Mouse (Mus musculus) kidney, postnatal 10 days (tissue): ENCODE measurements around the gene Olfml2b.

Experiments
- DNase-seq: peaks from one replicate; pipeline ENCODE4 v3.0.0; 2021; ENCODE audit warnings: mixed read lengths

The Olfml2b gene

DNA sequence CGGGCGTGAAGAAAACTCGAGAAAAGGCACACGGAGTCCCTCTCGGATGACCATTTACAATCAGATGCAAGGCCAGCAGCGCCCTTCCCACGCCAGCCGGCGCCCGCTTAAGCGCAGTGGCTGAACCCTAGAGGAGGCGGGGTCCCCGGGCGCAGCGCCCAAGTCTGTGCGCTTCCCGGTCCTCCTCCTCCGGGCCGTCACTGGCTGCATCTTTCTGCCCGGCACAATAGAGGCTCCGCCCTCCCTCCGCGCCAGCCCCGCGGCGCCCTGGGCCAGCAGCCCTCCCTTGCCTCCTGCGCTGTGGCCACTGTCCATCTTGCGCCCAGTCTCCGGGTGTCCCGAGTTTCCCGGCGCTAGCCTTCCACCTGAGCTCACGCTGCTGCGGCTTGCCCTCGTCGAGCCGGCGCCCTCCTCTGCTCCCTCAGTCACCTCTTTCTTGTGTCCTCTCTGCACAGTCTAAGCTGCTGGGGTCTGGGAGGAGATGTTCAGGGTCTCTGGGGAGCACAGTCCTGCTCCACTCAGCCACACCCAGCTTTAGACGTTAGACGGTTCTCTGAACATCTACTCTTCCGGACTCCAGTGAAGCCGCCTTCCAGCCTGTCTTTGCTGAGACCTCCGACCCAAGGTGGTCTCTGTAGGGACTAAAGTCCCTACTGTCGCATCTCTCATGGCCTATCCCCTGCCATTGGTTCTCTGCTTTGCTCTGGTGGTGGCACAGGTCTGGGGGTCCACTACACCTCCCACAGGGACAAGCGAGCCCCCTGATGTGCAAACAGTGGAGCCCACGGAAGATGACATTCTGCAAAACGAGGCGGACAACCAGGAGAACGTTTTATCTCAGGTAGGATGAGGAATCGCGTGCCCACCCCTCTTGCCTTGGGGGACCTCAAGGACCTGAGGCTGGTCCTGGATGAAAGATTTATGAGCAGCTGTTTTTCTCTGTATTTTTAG is at the start of gene Olfml2b:
Olfml2b (plus strand) TSS at position 278 of the 951 bp plus-strand sequence.
- DNase-seq = peak; percentile 92

DNA sequence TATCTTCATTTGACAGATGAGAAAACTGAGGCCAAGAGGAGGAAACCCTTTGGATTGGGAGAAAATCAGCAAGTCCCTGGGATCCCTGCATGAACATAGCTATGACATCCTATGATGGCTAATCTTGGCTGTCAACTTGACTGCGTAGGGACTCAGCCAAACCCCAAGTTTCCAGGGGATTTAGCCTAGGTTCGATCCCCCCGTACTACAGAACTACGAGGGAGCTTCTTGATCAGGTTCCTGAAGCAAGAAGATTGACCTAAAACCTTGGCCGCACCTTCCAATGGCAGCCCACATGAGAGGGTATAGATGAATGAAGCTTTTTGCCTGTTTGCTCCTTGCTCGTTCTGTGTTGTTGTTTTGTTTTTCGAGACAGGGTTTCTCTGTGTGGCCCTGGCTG is 49.8 kb upstream of the Olfml2b start:
- DNase-seq = no peak

DNA sequence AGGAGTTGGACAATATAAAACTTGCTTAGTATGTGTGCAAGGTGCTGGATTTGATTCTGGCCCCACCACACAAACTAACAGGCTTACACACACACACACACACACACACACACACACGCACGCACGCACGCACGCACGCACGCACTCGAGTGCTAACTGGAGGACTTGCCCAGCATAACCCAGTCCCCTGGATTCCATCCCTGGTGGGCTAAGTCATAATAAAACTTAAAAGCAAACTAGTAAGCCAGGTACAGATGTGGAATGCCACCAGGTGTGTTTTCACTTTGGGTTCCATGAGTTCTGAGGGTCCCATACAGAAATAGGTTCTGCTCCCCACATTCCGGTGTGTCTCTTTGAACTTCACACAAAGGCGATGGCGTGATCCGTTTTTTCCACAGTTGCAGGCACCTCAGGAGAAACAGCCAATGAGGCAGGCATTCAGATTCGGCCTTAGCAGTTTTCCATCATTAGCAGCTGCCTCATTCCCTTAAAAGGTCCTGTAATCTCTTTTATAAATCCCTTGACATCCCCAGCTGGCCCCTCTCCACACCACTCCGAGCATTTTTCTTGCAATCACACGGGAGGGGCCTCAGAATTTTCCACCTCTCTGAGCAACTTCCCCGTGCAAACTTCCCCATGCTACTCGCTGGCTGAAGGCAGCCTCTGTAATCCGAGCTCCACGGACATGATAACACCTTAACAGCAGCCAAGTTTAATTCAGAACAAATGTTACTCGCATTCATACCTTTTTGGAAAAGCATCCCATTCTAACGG is 38.9 kb upstream of the Olfml2b start:
- DNase-seq = no peak

DNA sequence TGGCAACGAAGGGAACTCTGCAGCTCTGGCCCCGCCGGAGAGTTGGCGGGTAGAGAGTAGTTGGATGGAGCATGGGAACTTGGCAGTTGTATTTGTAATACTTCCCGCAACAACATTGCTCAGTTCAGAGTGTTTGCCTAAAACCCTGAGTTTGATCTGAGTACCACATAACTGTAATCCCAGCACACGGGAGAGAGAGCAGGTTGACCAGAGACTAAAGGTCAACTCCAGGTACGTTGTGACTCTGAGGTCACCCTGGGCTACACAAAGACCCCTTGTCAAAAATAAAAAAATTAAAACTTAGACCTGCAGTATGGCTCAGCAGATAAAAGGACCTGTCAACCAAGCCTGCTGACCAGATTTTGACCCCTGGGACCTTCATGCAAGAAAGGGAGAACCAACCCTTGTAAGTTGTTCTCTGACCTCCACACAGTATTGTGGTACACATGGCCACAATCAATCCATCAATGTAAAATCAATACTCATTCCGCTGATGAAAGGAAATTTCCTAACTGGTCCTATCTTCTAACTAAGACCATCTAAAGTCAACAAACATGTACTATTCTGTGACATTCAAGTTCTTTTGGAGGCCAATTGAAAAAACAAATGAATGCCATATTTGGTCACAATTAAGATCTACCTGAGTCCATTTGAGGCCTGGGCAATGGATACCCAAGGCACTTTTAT is 37.0 kb upstream of the Olfml2b start:
- DNase-seq = no peak

DNA sequence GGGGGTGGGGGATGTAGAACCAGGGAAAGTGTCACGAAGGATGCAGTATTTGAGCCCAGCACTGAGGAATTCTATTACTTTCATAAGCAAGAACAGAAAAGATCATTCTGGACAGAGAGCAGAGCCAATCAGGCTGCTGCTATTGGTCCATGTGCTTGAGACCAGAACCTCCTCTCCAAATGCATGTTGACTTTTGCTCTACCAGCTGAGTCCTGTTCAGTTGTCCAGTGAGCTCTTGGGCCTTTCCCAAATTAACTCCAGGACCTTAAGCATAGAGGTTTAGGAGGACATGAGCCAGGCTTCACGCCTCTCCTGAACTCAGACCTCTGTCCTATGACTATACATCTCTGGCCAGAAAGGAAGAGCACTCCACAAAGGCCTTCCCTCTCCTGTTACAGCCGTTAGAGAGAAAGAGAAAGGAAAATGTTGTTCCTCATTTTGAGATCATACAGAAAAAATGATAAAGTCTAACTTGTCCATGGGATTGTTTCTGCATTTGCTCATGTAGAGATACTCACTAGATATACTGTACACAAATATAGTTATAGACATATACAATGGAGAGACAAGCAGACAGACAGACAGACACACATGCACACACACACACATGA is 35.8 kb upstream of the Olfml2b start:
- no peak for DNase-seq

DNA sequence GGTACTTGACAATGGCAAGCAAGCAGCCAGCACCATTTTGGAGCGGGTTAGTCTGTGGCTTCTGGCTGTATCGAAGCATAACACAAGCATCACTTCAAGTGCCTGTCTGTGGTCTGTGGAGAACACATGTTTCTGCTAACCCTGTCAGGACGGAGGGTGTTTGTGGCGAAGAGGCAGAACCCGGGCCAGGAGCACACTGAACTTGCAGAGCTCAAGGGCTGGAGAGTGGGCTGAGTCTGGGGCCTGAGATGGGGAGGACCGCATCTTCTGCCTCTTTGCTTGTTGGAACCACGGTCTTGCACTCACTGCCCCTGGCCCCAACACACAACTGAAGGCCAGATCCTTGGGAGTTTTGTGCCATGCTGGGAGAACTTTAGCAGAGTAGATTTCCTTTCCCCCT is 34.5 kb upstream of the Olfml2b start:
- DNase-seq = no peak

DNA sequence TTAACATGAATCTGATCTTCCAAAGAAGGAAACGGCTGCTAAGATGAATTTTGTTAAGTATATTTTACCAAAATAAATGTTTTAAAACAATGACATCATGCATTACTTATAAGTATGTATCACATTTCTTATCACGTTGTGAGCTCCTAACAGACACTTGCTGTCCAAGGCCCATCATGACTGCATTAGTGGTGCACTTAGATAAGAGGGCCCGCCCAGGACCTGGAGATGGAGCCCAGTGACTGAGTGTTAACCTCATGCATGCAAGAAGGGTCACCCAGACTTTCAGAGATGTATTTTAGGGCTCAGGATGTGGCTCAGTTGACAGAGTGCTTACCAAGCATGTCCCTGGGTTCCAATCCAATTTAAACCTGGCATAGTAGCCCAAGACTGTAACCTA is 34.0 kb upstream of the Olfml2b start:
- no peak for DNase-seq

DNA sequence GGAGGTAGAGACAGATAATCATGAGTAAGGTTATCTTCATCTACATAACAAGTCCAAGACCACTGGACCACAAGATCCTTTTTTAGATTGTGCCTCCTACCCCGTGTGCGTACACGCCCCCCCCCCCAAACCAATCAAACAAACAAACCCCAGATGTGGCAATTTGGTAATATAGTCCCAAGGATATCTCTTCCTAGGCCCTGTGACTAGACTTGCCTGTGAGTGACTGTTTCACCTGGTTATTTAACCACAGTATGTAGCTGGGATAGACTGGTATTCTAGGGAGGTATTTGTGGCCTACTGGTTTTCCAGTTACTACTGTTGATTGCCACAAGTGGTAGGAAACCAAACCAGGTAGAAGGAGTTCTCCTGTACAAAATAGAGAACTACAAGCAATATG is 33.6 kb upstream of the Olfml2b start:
- DNase-seq = no peak

DNA sequence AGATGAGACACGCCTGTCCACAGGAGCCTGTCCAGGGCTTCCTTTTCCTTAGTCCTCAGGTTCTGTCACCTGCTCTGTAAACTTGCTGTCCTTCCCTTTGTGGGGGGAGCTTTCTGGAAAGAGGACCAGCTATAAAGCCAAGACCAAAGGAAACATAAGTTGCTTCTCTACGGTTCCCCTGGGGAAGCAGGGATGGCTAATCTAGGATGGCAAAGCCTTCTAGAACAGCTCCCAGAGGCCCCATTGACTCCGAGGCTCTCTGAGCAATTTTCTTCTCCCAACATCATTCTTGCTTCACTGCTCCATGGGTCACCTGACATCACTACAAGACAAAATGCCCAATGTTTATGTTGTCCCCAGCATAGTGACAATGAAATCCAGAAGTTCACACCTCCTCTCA is 32.7 kb upstream of the Olfml2b start:
- no peak for DNase-seq

DNA sequence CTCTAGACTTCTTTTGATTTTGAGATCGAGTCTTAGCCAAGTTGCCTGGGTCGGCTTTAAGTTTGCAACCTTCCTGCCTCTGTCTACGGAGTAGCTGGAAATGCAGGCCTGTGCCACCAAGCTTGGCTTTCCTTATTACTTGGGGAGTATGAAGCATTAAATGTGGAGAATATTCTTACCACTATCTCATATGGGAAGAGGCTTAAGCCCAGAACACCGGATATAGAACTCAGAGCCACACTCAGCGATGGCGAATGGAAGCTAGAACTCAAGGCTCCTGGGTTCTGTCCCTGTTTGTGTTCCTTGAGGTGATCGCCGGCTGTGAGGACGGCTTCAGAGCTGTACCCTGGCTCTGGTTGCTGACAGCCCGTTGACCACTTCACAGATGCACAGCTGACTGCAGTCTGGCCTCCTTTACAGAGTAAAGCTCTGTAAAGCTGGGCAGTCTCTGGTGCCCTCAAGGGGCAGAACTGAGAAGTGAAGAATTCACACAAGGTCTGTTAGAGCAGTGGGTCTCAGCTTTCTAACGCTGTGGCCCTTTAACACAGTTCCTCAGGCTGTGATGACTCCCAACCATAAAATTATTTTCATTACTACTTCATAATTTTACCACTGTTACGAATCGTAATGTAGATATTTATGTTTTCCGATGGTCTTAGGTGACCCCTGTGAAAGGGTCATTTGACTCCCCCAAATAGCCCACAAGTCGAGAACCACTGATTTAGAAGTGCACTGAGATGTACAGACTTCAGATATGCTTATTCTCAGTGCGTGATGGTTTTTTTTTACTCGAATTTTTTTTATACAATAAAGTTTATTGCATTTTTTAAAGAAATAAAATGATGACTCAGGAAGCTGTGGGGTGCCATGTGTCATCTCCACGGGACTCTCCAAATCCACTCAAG is 31.1 kb upstream of the Olfml2b start:
- peak; percentile 86 for DNase-seq

DNA sequence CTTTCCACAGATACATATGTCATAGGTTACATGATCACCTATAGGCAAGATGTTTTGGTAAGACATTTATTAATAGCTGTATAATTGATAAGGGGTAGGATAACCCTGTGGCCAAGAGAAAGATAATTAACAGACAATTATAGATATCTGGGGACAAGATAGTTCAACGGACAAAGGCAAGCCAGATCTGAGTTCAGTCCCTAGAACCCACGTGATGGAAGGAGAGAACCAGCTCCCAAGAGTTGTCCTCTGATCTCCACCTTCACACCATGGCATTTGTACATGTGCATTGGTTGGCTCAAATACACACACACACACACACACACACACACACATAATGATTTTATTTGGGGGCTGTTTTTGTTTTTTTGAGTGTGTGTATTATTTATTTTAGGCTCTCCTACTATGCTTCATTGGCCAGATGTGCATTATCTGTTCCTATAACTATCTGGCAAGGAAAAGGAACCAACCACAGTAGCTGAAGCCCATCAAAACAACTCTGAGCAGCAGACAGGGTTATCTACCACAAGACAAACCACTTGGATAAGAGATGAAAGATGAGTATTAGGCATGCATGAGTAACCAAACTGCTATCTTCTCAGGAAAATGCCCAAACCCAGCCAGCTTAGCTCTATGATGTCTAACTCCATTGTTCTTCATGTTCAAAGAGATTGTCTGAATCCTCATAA is 24.5 kb upstream of the Olfml2b start:
- no peak for DNase-seq

DNA sequence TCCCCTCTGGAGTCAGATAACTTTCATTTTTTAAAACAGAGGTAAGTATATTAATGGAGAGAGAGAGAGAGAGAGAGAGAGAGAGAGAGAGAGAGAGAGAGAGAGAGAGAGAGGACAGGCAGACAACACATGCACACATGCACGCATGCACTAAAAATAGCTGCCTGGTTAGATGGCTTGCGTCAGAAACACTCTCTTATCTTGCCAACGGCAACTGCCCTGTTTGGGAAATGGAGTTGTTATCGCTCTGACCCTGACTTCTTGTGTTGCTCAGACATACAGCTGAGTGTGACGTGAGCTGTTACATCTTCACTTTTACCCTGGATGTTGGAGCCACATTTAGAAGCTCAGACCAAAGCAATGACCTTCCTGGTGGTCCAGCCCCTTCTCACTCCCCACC is 21.4 kb upstream of the Olfml2b start:
- no peak for DNase-seq

DNA sequence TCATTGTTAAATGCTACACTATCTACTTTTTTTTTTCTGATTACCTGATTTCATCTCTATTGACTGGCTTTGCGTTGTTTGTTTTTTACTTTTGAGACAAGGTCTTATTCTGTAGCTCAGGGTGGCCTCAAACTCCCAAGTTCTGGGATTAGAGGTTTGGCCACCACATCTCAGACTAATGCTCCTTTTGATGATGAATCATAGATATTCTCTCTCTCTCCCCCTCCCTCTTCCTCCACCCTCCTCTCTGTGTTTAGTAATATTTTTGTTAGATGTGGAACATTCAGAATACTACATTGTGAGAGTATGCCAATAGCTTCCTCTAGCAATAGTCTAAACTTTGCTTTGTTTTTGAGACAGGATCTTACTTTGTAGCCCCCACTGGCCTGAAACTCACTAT is 20.9 kb upstream of the Olfml2b start:
- no peak for DNase-seq

DNA sequence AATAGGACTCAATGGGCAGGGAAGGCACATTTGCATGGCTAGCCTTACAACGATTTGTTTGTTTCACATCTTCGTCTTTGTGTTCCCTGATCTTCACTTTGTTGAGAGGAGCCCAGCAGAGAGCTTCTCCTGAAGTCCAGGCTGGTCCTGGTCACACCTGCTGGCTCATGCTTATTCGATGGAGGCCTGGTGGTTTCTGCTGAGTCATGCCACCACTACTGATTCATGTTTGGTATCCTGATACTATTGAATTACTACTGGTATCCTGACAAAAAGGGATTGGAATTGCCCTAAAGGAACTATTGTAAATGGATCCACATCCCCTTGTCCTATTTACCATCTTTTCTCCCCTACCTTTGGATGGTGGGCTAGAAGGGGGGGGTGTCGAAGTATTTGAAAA is 13.8 kb upstream of the Olfml2b start:
- DNase-seq = no peak

DNA sequence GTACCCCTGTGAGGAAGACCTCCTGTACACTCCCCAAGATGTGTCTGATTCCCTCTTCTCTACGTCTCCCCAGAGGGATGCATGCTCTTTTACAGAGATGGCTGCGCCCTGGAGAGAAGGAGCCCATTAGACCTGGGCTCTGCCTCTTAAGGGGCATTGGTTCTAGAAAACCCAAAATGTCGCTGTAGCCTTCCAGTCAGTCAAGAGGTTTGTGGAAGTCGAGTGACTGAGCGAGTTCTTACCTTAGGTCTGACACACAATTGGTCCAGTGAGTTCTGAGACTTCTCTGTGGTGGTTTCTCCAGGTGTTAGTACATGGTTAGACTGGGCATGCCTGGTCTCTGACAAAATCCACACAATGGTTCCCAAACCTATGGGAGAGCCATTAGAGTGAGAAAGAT is 12.8 kb upstream of the Olfml2b start:
- no peak for DNase-seq

DNA sequence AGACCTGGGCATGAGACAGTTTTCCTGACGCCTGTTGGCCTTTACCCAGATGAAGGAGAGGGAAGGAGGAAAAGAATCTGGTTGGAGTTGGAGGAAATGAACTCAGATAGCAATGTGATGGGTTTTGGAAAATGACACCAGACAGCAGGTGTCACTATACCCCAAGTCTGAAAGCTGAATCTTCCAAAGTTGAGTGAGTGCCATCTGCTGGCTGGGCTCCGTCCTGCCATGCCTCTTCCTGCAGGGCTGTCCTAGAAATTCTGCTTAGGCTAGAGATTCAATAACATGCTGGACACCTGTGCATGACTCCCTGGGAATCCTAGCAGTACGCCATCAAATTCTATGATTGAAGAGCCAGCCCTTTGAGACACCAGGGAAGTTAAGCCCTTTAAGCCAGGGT is 11.9 kb upstream of the Olfml2b start:
- DNase-seq = peak; percentile 90

DNA sequence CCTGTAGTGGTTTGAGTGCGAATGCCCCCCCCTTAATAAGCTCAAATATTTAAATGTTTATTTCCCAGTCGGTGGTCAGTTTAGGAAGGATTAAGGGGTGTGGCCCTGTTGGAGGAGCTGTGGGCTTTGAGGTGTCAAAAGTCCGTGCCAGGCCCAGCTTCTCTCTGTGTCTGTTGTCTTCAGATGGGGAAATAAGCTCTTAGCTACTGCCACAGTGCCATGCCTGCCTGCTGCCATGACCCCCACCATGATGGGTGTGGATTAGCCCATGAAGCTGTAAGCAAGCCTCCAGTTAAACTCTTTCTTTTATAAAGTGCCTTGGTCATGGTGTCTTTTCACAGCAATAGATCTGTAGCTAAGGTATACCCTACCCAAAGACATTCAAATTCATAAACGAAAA is 11.5 kb upstream of the Olfml2b start:
- no peak for DNase-seq

DNA sequence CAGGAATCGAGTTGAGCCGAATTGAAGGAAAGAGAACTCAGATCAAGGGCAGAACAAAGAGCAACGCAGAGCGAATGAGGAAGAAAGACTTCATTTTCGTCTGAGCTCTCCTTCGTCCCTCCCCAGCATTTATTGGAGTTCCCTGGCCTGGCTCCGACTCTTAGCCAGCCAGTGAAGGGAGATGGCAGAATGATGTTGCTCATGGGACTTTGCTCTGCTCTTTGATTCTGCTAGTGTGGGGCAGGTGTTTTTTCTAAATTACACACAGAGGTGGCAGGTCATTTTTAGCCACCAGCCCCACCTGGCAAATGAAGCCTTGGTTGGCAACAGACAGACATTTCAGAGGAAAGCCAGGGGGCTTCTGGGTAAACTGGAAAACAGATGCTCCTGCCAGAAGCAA is 5.4 kb upstream of the Olfml2b start:
- DNase-seq = no peak

DNA sequence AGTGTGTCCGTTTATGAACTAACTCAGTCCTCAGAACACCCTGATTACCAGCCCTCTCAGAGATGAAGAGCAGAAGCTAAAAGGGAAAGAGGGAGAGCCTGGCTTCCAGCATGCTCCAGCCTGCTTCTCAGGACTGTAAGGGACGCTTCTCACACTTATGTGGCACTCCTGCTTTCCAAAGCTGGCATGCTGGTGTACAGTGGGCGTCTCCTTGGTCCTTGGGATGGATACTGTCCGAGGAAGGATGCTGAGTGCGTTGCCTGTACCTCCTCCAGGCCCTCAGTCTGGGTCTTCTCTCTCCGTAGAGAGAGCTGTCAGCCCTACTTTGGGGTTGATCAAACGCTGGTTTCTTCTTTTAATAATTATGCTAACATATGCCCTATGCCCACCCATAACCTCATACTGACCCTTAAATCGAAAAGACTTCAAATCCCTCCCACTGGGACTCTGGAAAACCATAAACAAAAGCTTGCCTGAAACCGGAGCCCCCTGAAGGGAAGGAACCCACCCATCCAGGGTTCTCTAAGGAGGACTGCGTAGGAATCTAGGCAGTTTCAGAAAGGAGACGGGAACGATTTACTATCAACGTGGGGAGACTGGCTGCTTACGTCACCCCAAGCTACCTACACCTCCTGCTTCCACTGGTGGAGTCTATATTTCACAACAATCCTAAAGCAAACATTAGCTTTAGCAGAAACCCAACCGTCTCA is 1.7 kb downstream of the Olfml2b start:
- DNase-seq = no peak

DNA sequence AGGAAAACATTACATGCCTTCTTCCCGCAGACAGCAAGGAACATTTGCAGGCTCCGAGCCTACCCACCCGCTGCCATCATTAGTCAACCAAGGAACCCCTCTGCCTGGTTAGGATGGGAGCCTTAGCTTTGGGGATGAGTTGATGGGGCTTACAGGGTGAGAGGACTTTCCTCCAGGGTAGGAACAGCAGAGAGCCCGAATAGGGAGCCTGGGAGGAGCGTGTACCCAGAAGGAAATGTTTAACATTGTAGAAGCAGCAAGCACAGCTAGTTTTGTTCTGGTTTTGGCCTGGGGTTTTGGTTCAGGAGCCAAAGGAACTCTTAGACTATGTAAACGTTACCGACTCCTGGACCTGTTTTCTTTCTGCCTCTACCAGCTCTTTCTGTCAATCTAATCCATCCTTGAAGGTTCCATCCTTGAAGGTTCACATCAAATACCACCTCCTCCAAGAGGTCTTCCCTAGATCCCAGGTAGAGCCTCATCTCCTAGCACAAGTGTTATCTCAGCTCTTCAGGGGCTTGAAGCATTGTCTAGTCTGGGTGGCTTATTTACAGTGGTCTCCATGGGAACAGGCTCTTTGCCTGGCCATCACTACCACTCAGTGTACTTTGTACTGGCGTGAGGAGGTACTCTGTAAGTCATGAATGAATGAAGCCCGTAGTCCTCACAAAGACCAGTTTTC is 2.4 kb downstream of the Olfml2b start:
- DNase-seq = no peak
